Comparison of ENCODE assay signal across 9 mouse cellular contexts in genomic region chr10:115013491-115014001, GRCm38 (mm10).
A peak's percentile ranks its signal among the peaks of the same experiment; 100 is the strongest.
DNase-seq lines count a peak whose midpoint lies in the region; ATAC-seq and TF ChIP-seq lines count a peak whose summit lies in the region.
"Had no signal": no experiment of that assay in that cellular context is flagged by ENCODE, and none has a peak within 500 bp of the region (broad histone marks: within the 10 kb centered on the region; RNA-seq: fewer than 3 reads in every experiment).

No protein-coding gene starts in this region.

- H3K27me3 ChIP-seq in kidney, embryonic 14.5 days (ENCODE audit: control insufficient read depth, insufficient read depth, low read length): no peaks in the 10 kb centered on the region
- H3K27me3 ChIP-seq in cerebellum, adult 2 months (ENCODE audit: control insufficient read depth, insufficient read depth, low read length): no peaks in the 10 kb centered on the region
- H3K27me3 ChIP-seq in hindbrain, embryonic 12.5 days: no peaks in the 10 kb centered on the region
- H3K27me3 ChIP-seq in midbrain, postnatal 0 days (ENCODE audit: insufficient read depth, low read length): no peaks in the 10 kb centered on the region
- H3K27me3 ChIP-seq: megakaryocyte, embryonic 14.5 days had no signal

- H3K9ac ChIP-seq in kidney, embryonic 14.5 days (ENCODE audit: low read depth, low read length): no peak overlapping the region
- H3K9ac ChIP-seq in hindbrain, embryonic 12.5 days: no peak overlapping the region
- H3K9ac ChIP-seq in midbrain, postnatal 0 days (replicated peaks; ENCODE audit: low read length, poor library complexity, severe bottlenecking): no peak overlapping the region

- no peak for TF ChIP-seq CTCF in cerebellum, adult 2 months (IDR thresholded peaks at IDR 0.05; ENCODE audit: borderline replicate concordance, insufficient read depth, low read depth, low read length)
- TF ChIP-seq CTCF in midbrain, postnatal 0 days (IDR thresholded peaks at IDR 0.05): no peak

- DNase-seq in kidney, postnatal 10 days: no peak
- peak; percentile 82 to 90 for DNase-seq in cerebellum, adult 2 months
- peak; percentile 72 for DNase-seq in midbrain, postnatal 0 days (ENCODE audit: low spot score)
- no peak for DNase-seq in gastrocnemius, postnatal 25 days

- 17% methylated on average over 11 of the region's 11 CpGs for WGBS in kidney, embryonic 14.5 days
- 5% methylated on average over 11 of the region's 11 CpGs for WGBS in cerebellum, adult 2 months
- WGBS in hindbrain, embryonic 12.5 days: 24% methylated on average over 11 of the region's 11 CpGs
- 10% methylated on average over 11 of the region's 11 CpGs for whole genome bisulfite sequencing in midbrain, postnatal 0 days

- peak overlapping the region; percentile 26 for H3K4me2 ChIP-seq in kidney, embryonic 14.5 days (replicated peaks; ENCODE audit: low read depth, low read length)
- H3K4me2 ChIP-seq in hindbrain, embryonic 12.5 days (replicated peaks): peak overlapping the region; percentile 7
- H3K4me2 ChIP-seq in midbrain, postnatal 0 days (ENCODE audit: low read depth, low read length, poor library complexity, severe bottlenecking): peak overlapping the region; percentile 32

- H3K9me3 ChIP-seq in kidney, embryonic 14.5 days (ENCODE audit: control insufficient read depth, low read length): no peaks in the 10 kb centered on the region
- no peaks in the 10 kb centered on the region for H3K9me3 ChIP-seq in hindbrain, embryonic 12.5 days (replicated peaks)
- no peaks in the 10 kb centered on the region for H3K9me3 ChIP-seq in midbrain, postnatal 0 days (ENCODE audit: low read length)

- TF ChIP-seq POLR2A in cerebellum, adult 2 months (IDR thresholded peaks at IDR 0.05; ENCODE audit: borderline replicate concordance, insufficient read depth, low read length): no peak

- no peak for ATAC-seq in kidney, embryonic 14.5 days (ENCODE audit: low FRiP score, low TSS enrichment)
- ATAC-seq in hindbrain, embryonic 12.5 days (ENCODE audit: low FRiP score): no peak
- ATAC-seq in midbrain, postnatal 0 days (ENCODE audit: low FRiP score): peak; percentile 80
- no peak for ATAC-seq in erythroblast, adult 5-6 weeks (replicated peaks; ENCODE audit: low FRiP score, poor library complexity, severe bottlenecking)
- no peak for ATAC-seq in granulocyte monocyte progenitor cell, adult 5-6 weeks (replicated peaks; ENCODE audit: poor library complexity, severe bottlenecking)

- no peak overlapping the region for H3K27ac ChIP-seq in kidney, embryonic 14.5 days (ENCODE audit: low read depth, low read length)
- H3K27ac ChIP-seq in cerebellum, adult 2 months (ENCODE audit: insufficient read depth, low read length): peak overlapping the region; percentile 98
- H3K27ac ChIP-seq in hindbrain, embryonic 12.5 days: no peak overlapping the region
- H3K27ac ChIP-seq in midbrain, postnatal 0 days (ENCODE audit: low read depth, low read length): peak overlapping the region; percentile 57

- H3K4me3 ChIP-seq in kidney, embryonic 14.5 days (ENCODE audit: low read length): no peak overlapping the region
- peak overlapping the region; percentile 35 for H3K4me3 ChIP-seq in cerebellum, adult 2 months (replicated peaks; ENCODE audit: insufficient read depth, low read depth, low read length)
- no peak overlapping the region for H3K4me3 ChIP-seq in hindbrain, embryonic 12.5 days
- H3K4me3 ChIP-seq in midbrain, postnatal 0 days (ENCODE audit: low read depth, low read length): no peak overlapping the region
- H3K4me3 ChIP-seq: megakaryocyte, embryonic 14.5 days had no signal

- no peaks in the 10 kb centered on the region for H3K4me1 ChIP-seq in kidney, embryonic 14.5 days (ENCODE audit: control insufficient read depth, insufficient read depth, low read length)
- H3K4me1 ChIP-seq in cerebellum, adult 2 months (ENCODE audit: control insufficient read depth, insufficient read depth, low read length): peaks cover 35% of the 10 kb centered on the region
- no peaks in the 10 kb centered on the region for H3K4me1 ChIP-seq in hindbrain, embryonic 12.5 days
- peaks cover 4% of the 10 kb centered on the region; the same call in 1 of the 2 replicates for H3K4me1 ChIP-seq in midbrain, postnatal 0 days (ENCODE audit: insufficient read depth, low read length)
- H3K4me1 ChIP-seq: megakaryocyte, embryonic 14.5 days had no signal

- no peaks in the 10 kb centered on the region for H3K36me3 ChIP-seq in kidney, embryonic 14.5 days (ENCODE audit: control insufficient read depth, insufficient read depth, low read length)
- H3K36me3 ChIP-seq in hindbrain, embryonic 12.5 days: no peaks in the 10 kb centered on the region
- no peaks in the 10 kb centered on the region for H3K36me3 ChIP-seq in midbrain, postnatal 0 days (ENCODE audit: insufficient read depth, low read length)

Comparison
In these comparisons a context has a peak if more than half of its experiments do, and no peak if none do; other contexts are left out.
1. H3K27ac ChIP-seq: peak in cerebellum, adult 2 months (single experiment) and midbrain, postnatal 0 days (single experiment); none in kidney, embryonic 14.5 days (single experiment) and hindbrain, embryonic 12.5 days (single experiment).
2. DNase-seq: peak in cerebellum, adult 2 months (2 of 2) and midbrain, postnatal 0 days (single experiment); none in kidney, postnatal 10 days (single experiment) and gastrocnemius, postnatal 25 days (single experiment).
3. Peak in every context shown above with its lines, with median percentiles within 50 percentile points of each other: H3K4me2 ChIP-seq.